Mouse (Mus musculus): ENCODE data around the gene Itgb2. TPM values are rescaled to one million over a fixed set of nuclear protein-coding genes. Genes with fewer than 3 reads are reported as not detected.

Gene Itgb2
- polyA plus RNA-seq (2017; shearing (Covaris generic)), result 668 TPM

GRCm38 (mm10) chr10:77530140-77530539, at the start of gene Itgb2:
Gene Itgb2 (plus strand): TSS chr10:77530252.

GRCm38 (mm10) chr10:77515385-77516348, 14.4 kb upstream of the Itgb2 start, which contains the start of gene Fam207a:
Gene Fam207a (minus strand): TSS chr10:77515785.

GRCm38 (mm10) chr10:77581408-77582284, 51.6 kb downstream of the Itgb2 start, which contains the start of gene Pttg1ip:
Gene Pttg1ip (plus strand): TSS chr10:77581720.

GRCm38 (mm10) chr10:77605908-77606826, 76.1 kb downstream of the Itgb2 start, which contains the start of the genes Sumo3 and Gm49325:
Gene Sumo3 (plus strand): TSS chr10:77606097.
Gene Gm49325 (plus strand): TSS chr10:77606197.

Other genes with a start within 250 kb of the Itgb2 start
- 0.61 TPM for gene Adarb1, start 112.0 kb upstream of the Itgb2 start, polyA plus RNA-seq (2017; shearing (Covaris generic))
- gene Fam207a, start 14.5 kb upstream of the Itgb2 start, polyA plus RNA-seq (2017; shearing (Covaris generic)), result 53.3 TPM
- 130 TPM for gene Pttg1ip, start 51.5 kb downstream of the Itgb2 start, polyA plus RNA-seq (2017; shearing (Covaris generic))
- 133 TPM for gene Sumo3, start 75.8 kb downstream of the Itgb2 start, polyA plus RNA-seq (2017; shearing (Covaris generic))
- not detected for gene Gm49325, start 75.9 kb downstream of the Itgb2 start, polyA plus RNA-seq (2017; shearing (Covaris generic))
- gene Ube2g2, start 92.0 kb downstream of the Itgb2 start, polyA plus RNA-seq (2017; shearing (Covaris generic)), result 75.8 TPM
- 0.69 TPM for gene Tspear, start 156.3 kb downstream of the Itgb2 start, polyA plus RNA-seq (2017; shearing (Covaris generic))
- not detected for gene Gm19402, start 160.5 kb downstream of the Itgb2 start, polyA plus RNA-seq (2017; shearing (Covaris generic))
- not detected for gene Gm9508, start 167.0 kb downstream of the Itgb2 start, polyA plus RNA-seq (2017; shearing (Covaris generic))
- gene Gm10272, start 176.4 kb downstream of the Itgb2 start, polyA plus RNA-seq (2017; shearing (Covaris generic)), result not detected
- gene Gm10024, start 181.2 kb downstream of the Itgb2 start, polyA plus RNA-seq (2017; shearing (Covaris generic)), result not detected
- not detected for gene Gm10142, start 185.6 kb downstream of the Itgb2 start, polyA plus RNA-seq (2017; shearing (Covaris generic))
- not detected for gene Krtap12-1, start 190.3 kb downstream of the Itgb2 start, polyA plus RNA-seq (2017; shearing (Covaris generic))
- not detected for gene Gm10100, start 196.2 kb downstream of the Itgb2 start, polyA plus RNA-seq (2017; shearing (Covaris generic))
- gene Gm18596, start 212.4 kb downstream of the Itgb2 start, polyA plus RNA-seq (2017; shearing (Covaris generic)), result not detected
- not detected for gene Gm9736, start 221.1 kb downstream of the Itgb2 start, polyA plus RNA-seq (2017; shearing (Covaris generic))
- gene Gm3233, start 229.4 kb downstream of the Itgb2 start, polyA plus RNA-seq (2017; shearing (Covaris generic)), result not detected
- not detected for gene Gm3238, start 241.1 kb downstream of the Itgb2 start, polyA plus RNA-seq (2017; shearing (Covaris generic))
- not detected for gene Gm7138, start 246.7 kb downstream of the Itgb2 start, polyA plus RNA-seq (2017; shearing (Covaris generic))

Data from inflammation-experienced regulatory T-cells, adult 16 weeks (primary cell).